Mouse (Mus musculus): Measurements from ENCODE around the gene Rps18.
A peak's percentile ranks its signal among the peaks of the same experiment; 100 is the strongest.

Rps18 gene

GRCm38 (mm10) chr17:33921361-33921760, 34.4 kb downstream of the Rps18 start:
- ATAC-seq (ENCODE audit: low TSS enrichment), result no peak

- ATAC-seq (ENCODE audit: low TSS enrichment), result peak; percentile 35
Observed at GRCm38 (mm10) chr17:33920282-33921097, 35.3 kb downstream of the Rps18 start.

- peak; percentile 6; the same call in 1 of the 2 replicates for ATAC-seq (ENCODE audit: low TSS enrichment)
Observed at GRCm38 (mm10) chr17:33919351-33920281, 36.2 kb downstream of the Rps18 start.

- ATAC-seq (ENCODE audit: low TSS enrichment), result no peak
Observed at GRCm38 (mm10) chr17:33918293-33919203, 37.3 kb downstream of the Rps18 start.

GRCm38 (mm10) chr17:33917656-33918292, 38.0 kb downstream of the Rps18 start:
- ATAC-seq (ENCODE audit: low TSS enrichment), result no peak

- no peak for ATAC-seq (ENCODE audit: low TSS enrichment)
Observed at GRCm38 (mm10) chr17:33916847-33917655, 38.8 kb downstream of the Rps18 start.

GRCm38 (mm10) chr17:33916294-33916693, 39.5 kb downstream of the Rps18 start:
- ATAC-seq (ENCODE audit: low TSS enrichment), result no peak

- ATAC-seq (ENCODE audit: low TSS enrichment), result peak; percentile 82
Observed at GRCm38 (mm10) chr17:33915671-33916250, 40.0 kb downstream of the Rps18 start, which contains the start of the genes Tapbp and Zbtb22. Gene Tapbp (plus strand): TSS chr17:33915899. Gene Zbtb22 (plus strand): TSS chr17:33915904.

GRCm38 (mm10) chr17:33914969-33915391, 40.8 kb downstream of the Rps18 start:
- ATAC-seq (ENCODE audit: low TSS enrichment), result no peak

- no peak for ATAC-seq (ENCODE audit: low TSS enrichment)
Observed at GRCm38 (mm10) chr17:33913905-33914304, 41.9 kb downstream of the Rps18 start.

- no peak for ATAC-seq (ENCODE audit: low TSS enrichment)
Observed at GRCm38 (mm10) chr17:33913264-33913663, 42.5 kb downstream of the Rps18 start.

- no peak for ATAC-seq (ENCODE audit: low TSS enrichment)
Observed at GRCm38 (mm10) chr17:33911813-33912414, 43.9 kb downstream of the Rps18 start.

- ATAC-seq (ENCODE audit: low TSS enrichment), result no peak
Observed at GRCm38 (mm10) chr17:33911052-33911812, 44.6 kb downstream of the Rps18 start.

GRCm38 (mm10) chr17:33910346-33911051, 45.3 kb downstream of the Rps18 start:
- no peak for ATAC-seq (ENCODE audit: low TSS enrichment)

- ATAC-seq (ENCODE audit: low TSS enrichment), result 0 out of 2 replicates have a peak, but pooled peaks have one; percentile 8
Observed at GRCm38 (mm10) chr17:33909869-33910250, 45.9 kb downstream of the Rps18 start.

GRCm38 (mm10) chr17:33909077-33909868, 46.5 kb downstream of the Rps18 start, which contains the start of gene Daxx:
Gene Daxx (plus strand): TSS chr17:33909414.
- ATAC-seq (ENCODE audit: low TSS enrichment), result peak; percentile 94
